Mouse (Mus musculus) liver, embryonic 11.5 days (tissue): ENCODE measurements at regions not wholly inside any gene's neighbourhood (a gene's known extent, or its start where the extent isn't known, plus 50 kb on each side); places are given as distances from the start of the nearest gene placed in this dataset.

Experiments
- ATAC-seq: fragments of 200-750 bp; cut with Nextera tagmentation; replicated peaks from 2 replicates; pipeline ENCODE4 v1.8.0; 2017; ENCODE audit warnings: moderate number of reproducible peaks, mild to moderate bottlenecking, moderate TSS enrichment, moderate library complexity; ENCODE audit not compliant: low FRiP score
- DNase-seq: peaks from one replicate; pipeline ENCODE4 v3.0.0-alpha.2; 2017; ENCODE audit warnings: low spot score
- H3K27ac ChIP-seq: fragments of 300-500 bp; sonication (generic); 2 replicates; pipeline ENCODE4 v1.5.1; 2014; ENCODE audit warnings: mild to moderate bottlenecking, low read depth, low read length, control low read depth
- H3K27me3 ChIP-seq: fragments of 300-500 bp; sonication (generic); replicated peaks from 2 replicates; pipeline ENCODE4 v1.6.1; 2014; ENCODE audit warnings: low read length, mixed read lengths; ENCODE audit not compliant: control insufficient read depth, insufficient read depth
- H3K36me3 ChIP-seq: fragments of 300-500 bp; sonication (generic); 2 replicates; pipeline ENCODE4 v1.6.1; 2014; ENCODE audit warnings: mild to moderate bottlenecking, low read length, moderate library complexity, mixed read lengths; ENCODE audit not compliant: control insufficient read depth, insufficient read depth
- H3K4me1 ChIP-seq: fragments of 300-500 bp; sonication (generic); replicated peaks from 2 replicates; pipeline ENCODE4 v1.6.1; 2014; ENCODE audit warnings: low read length, mixed read lengths; ENCODE audit not compliant: control insufficient read depth, insufficient read depth
- H3K4me2 ChIP-seq: fragments of 300-500 bp; sonication (generic); 2 replicates; pipeline ENCODE4 v1.6.1; 2014; ENCODE audit warnings: mild to moderate bottlenecking, control low read depth, moderate library complexity
- H3K4me3 ChIP-seq: fragments of 300-500 bp; sonication (generic); 2 replicates; pipeline ENCODE4 v1.5.1; 2014; ENCODE audit warnings: low read depth, low read length, control low read depth
- H3K9ac ChIP-seq: fragments of 300-500 bp; sonication (generic); 2 replicates; pipeline ENCODE4 v1.6.1; 2014; ENCODE audit warnings: low read depth, low read length, control low read depth
- H3K9me3 ChIP-seq: fragments of 300-500 bp; sonication (generic); 2 replicates; pipeline ENCODE4 v1.6.1; 2016; ENCODE audit warnings: low read length, inconsistent platforms, mixed read lengths; ENCODE audit not compliant: control insufficient read depth
- WGBS: fragments of 180-500 bp; shearing (Covaris S2); extraction: QIAGEN DNeasy Blood & Tissue Kit; methylation state at CpG from one replicate; pipeline ENCODE4 v1.1.7; 2014; 5-methylcytosine and 5-hydroxymethylcytosine counted together

GRCm38 (mm10) chr9:122531806-122532205, 180.4 kb downstream of the Abhd5 start:
- Histone ChIP-seq H3K27me3 (no peaks in the 10 kb centered on the region), H3K9ac (no peak overlapping the region), H3K4me2 (no peak overlapping the region), H3K4me1 (no peaks in the 10 kb centered on the region), H3K27ac (no peak overlapping the region), H3K4me3 (no peak overlapping the region), H3K9me3 (no peaks in the 10 kb centered on the region), H3K36me3 (no peaks in the 10 kb centered on the region)
- DNase-seq (no peak), ATAC-seq (no peak)
- 82% methylated on average over 2 of the region's 2 CpGs for WGBS

DNA sequence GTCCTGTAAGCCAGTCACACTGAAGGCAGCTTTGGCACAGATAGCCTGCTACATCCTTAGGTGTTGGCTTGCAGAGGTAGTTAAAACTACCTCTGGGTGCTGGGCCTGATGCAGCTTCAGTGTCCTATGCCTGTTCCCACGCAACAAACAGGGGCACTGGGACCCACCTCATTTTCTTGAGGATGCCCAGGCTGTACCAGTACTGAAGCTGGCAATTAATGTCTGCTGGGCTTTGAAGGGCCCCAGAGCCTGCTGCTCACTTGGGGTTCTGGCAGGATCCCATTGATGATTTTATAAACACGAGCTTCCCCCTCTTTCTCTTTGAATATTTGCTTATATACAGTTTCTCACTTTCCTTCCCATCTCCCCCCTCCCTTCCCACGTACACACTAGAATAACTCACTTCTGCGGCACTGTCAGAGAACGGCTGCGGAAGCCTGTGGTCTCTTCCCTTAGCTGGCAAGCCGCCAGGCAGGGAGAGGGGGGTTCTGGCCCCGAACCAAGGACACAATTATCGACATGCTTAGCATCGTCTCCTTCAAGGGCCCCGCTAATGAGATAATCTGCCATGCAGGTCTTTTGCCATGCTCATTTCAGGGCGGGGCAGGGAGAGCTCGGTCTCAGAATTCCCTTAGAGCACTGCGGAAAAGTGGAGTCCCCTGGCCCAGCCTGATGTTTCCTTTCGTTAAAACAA, 182.9 kb downstream of the Abhd5 start:
- H3K4me2 ChIP-seq = no peak overlapping the region
- no peak overlapping the region for H3K4me3 ChIP-seq
- no peaks in the 10 kb centered on the region for H3K36me3 ChIP-seq
- H3K9ac ChIP-seq = no peak overlapping the region
- H3K27me3 ChIP-seq = no peaks in the 10 kb centered on the region
- no peak for DNase-seq
- ATAC-seq = no peak
- WGBS = 72% methylated on average over 15 of the region's 15 CpGs
- H3K9me3 ChIP-seq = no peaks in the 10 kb centered on the region
- H3K4me1 ChIP-seq = no peaks in the 10 kb centered on the region
- H3K27ac ChIP-seq = no peak overlapping the region

DNA sequence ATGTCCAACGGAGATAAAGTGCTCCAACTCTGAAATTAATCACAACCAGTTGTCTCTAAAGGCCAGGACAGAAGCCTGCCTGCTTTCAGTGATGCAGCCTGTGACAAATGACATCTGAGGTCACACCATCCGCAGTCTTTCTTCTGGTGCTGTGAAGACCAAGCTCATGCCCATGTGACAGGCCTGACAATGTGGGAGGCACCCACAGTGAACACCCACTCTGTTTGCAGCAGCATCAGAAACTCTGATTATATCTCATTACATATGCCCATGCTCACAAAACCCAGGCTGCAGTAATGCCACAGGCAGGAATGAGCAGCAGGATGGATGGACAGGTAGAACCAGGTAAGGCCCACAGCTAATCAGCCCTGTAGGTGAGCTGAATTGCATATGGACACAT, 183.6 kb downstream of the Abhd5 start:
- H3K4me2 ChIP-seq = no peak overlapping the region
- H3K4me1 ChIP-seq = no peaks in the 10 kb centered on the region
- no peaks in the 10 kb centered on the region for H3K27me3 ChIP-seq
- H3K27ac ChIP-seq = no peak overlapping the region
- no peaks in the 10 kb centered on the region for H3K9me3 ChIP-seq
- 74% methylated on average over 2 of the region's 2 CpGs for WGBS
- ATAC-seq (no peak), DNase-seq (peak; percentile 6)
- H3K9ac ChIP-seq = no peak overlapping the region
- no peak overlapping the region for H3K4me3 ChIP-seq
- no peaks in the 10 kb centered on the region for H3K36me3 ChIP-seq

- H3K9me3 ChIP-seq = no peaks in the 10 kb centered on the region
- 41% methylated on average over 3 of the region's 3 CpGs for WGBS
- DNase-seq (no peak), ATAC-seq (no peak)
- no peaks in the 10 kb centered on the region for H3K27me3 ChIP-seq
- H3K4me2 ChIP-seq = no peak overlapping the region
- H3K27ac ChIP-seq = no peak overlapping the region
- H3K9ac ChIP-seq = no peak overlapping the region
- no peak overlapping the region for H3K4me3 ChIP-seq
- no peaks in the 10 kb centered on the region for H3K36me3 ChIP-seq
- no peaks in the 10 kb centered on the region for H3K4me1 ChIP-seq
Observed at GRCm38 (mm10) chr9:122540091-122540490, 188.7 kb downstream of the Abhd5 start.

- no peaks in the 10 kb centered on the region for H3K4me1 ChIP-seq
- ATAC-seq = no peak
- H3K36me3 ChIP-seq = no peaks in the 10 kb centered on the region
- no peak overlapping the region for H3K27ac ChIP-seq
- 80% methylated on average over 9 of the region's 9 CpGs for WGBS
- H3K27me3 ChIP-seq = no peaks in the 10 kb centered on the region; the same call in 1 of the 2 replicates
- H3K9me3 ChIP-seq = no peaks in the 10 kb centered on the region
- no peak overlapping the region for H3K4me3 ChIP-seq
- H3K4me2 ChIP-seq = no peak overlapping the region
- no peak overlapping the region for H3K9ac ChIP-seq
- no peak for DNase-seq
Observed at GRCm38 (mm10) chr9:122556051-122556450, 191.1 kb upstream of the Topaz1 start.

GRCm38 (mm10) chr9:122566060-122566459, 181.1 kb upstream of the Topaz1 start:
- ATAC-seq = no peak
- Histone ChIP-seq H3K4me1 (0 out of 2 replicates have a peak, but pooled peaks cover 2% of the 10 kb centered on the region), H3K27me3 (peaks cover 56% of the 10 kb centered on the region), H3K36me3 (no peaks in the 10 kb centered on the region), H3K9ac (no peak overlapping the region), H3K27ac (no peak overlapping the region), H3K4me2 (no peak overlapping the region), H3K4me3 (no peak overlapping the region), H3K9me3 (no peaks in the 10 kb centered on the region)
- 59% methylated on average over 3 of the region's 3 CpGs for WGBS
- DNase-seq = no peak

- Histone ChIP-seq H3K27me3 (peaks cover 84% of the 10 kb centered on the region), H3K9me3 (no peaks in the 10 kb centered on the region), H3K36me3 (no peaks in the 10 kb centered on the region), H3K4me1 (0 out of 2 replicates have a peak, but pooled peaks cover 2% of the 10 kb centered on the region), H3K4me2 (peak overlapping the region; percentile 58), H3K27ac (no peak overlapping the region), H3K4me3 (peak overlapping the region; percentile 35), H3K9ac (no peak overlapping the region)
- DNase-seq (peak; percentile 32), ATAC-seq (no peak)
- WGBS = 2% methylated on average over 68 of the region's 68 CpGs
Observed at GRCm38 (mm10) chr9:122568691-122569441, 178.3 kb upstream of the Topaz1 start.

DNA sequence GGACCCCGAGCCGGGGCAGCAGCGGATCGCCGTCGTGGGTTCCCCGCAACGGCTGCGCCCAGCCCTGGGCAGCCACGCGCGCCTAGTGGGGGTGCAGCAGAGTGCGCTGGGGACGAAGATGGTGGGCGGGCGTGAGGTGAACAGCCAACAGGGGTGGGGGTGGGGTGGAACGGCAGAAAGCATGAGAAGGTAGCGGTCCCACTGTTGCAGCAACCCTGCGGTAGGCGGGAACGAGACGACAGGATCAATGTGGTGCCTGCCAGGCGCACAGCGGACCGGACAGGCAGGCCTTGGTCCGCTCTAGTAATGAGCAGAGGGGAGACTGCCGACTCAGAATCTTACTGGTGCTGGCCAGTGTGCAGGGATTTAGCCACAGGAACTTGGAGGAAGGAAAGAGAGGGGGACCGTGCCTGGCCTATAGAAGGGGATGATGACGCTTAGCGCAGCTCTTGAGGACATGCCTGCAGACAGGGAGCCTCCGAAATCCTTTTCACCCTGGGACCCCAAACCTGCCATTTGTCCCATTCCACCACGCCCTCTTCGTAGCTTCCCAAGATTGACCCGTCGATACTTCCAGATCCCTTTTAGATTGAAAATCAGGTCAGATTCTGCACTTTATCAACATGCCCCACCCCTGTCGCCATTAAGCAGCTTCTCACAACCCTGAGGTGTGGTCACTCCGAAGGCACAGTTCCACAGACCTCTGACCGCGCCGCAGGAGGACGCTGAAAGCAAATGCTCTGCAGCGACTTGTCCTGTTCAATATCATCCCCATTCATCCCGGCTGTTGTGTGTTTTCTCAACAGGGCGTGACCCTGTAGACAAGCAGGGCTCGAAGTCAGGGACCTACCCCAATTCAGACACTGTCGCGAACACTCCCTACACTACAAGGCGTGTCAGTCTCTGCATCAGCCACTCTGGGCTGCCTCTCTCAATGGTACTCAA, 177.4 kb upstream of the Topaz1 start:
- Histone ChIP-seq H3K9ac (no peak overlapping the region), H3K9me3 (no peaks in the 10 kb centered on the region), H3K36me3 (no peaks in the 10 kb centered on the region), H3K27me3 (peaks cover 86% of the 10 kb centered on the region), H3K4me2 (peak overlapping the region; percentile 58), H3K27ac (no peak overlapping the region), H3K4me1 (0 out of 2 replicates have a peak, but pooled peaks cover 2% of the 10 kb centered on the region), H3K4me3 (peak overlapping the region; percentile 35)
- WGBS = 2% methylated on average over 46 of the region's 48 CpGs
- ATAC-seq = no peak
- DNase-seq = peak; percentile 35
